Mouse (Mus musculus) heart, adult 2 months (tissue): ENCODE results near the gene Taf1c.

Experiments
- CTCF ChIP-seq: fragments of 200-600 bp; IDR thresholded peaks from 2 replicates; pipeline ENCODE4 v1.8.1; 2022; ENCODE audit warnings: antibody characterized with exemption, mild to moderate bottlenecking, moderate library complexity
- EP300 ChIP-seq: fragments of 200-500 bp; IDR thresholded peaks from 2 replicates; pipeline ENCODE4 v1.6.1; 2011; ENCODE audit warnings: low read depth, low read length, control low read depth; ENCODE audit not compliant: insufficient read depth
- POLR2A ChIP-seq: fragments of 200-500 bp; IDR thresholded peaks from 2 replicates; pipeline ENCODE4 v1.6.1; 2011; ENCODE audit warnings: mild to moderate bottlenecking, low read depth, low read length, control low read depth; ENCODE audit not compliant: insufficient read depth

DNA sequence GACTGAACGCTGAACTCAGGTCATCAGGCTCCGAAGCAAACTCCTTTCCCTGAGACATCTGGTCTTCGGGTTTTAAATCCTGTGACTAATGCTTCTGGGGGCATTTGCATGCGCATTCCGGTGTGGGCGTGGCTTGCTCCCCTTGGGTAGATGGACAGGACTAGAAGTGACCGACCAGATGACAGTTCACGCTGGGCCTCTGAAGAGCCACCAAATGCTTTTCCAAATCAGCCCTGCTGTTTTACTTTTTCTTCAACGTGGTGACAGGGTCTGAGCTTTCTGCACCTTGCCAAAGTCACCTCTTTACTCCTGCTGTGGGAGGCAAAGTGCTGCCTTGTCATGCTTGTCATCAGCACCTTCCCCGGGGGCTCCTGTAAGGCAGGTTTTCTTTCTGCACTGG, 16.2 kb downstream of the Taf1c start:
- TF ChIP-seq EP300, result no peak
- no peak for TF ChIP-seq POLR2A
- TF ChIP-seq CTCF, result no peak
